Mouse (Mus musculus): ENCODE measurements around the gene Rpap3.

Rpap3 gene

DNA sequence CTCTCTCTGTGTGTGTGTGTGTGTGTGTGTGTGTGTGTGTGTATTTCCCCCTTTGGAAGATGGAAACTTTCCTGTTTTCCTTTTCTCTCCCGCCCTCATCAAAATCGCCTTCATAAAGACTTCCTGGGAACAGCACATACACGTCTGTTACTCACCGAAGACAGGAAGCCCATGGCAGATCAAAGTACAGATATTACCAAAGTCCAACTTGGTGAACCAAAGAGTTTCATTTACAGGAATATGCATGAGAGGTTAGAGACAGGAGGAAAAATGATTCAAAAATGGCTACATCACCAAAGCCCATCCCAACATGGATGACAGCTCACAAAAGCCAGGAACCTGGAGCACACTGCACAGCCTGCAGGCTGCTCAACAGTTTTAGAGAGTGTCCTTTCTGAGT is 61.6 kb downstream of the Rpap3 start:
- DNase-seq: no peak
